Mouse (Mus musculus) urinary bladder, postnatal 4 days (tissue): ENCODE data around the gene Krt35.

Source experiments
- DNase-seq, 2 experiments: peaks; one replicate each; pipeline ENCODE4 v3.0.0; 2021 to 2022; ENCODE audit warnings: low spot score in 2 of 2

Krt35 gene

GRCm38 (mm10) chr11:100066236-100067010 is 29.6 kb downstream of the Krt35 start:
- DNase-seq: no peak

GRCm38 (mm10) chr11:100058875-100059274 is 37.2 kb downstream of the Krt35 start:
- DNase-seq: no peak

- no peak for DNase-seq
Observed at GRCm38 (mm10) chr11:100055686-100056655, 40.1 kb downstream of the Krt35 start.

- DNase-seq: no peak
Observed at GRCm38 (mm10) chr11:100050451-100050850, 45.6 kb downstream of the Krt35 start, which contains the start of gene Krt31. Krt31 (minus strand) TSS chr11:100050551.

- DNase-seq: no peak
Observed at GRCm38 (mm10) chr11:100047193-100047592, 48.8 kb downstream of the Krt35 start.

- no peak for DNase-seq
Observed at GRCm38 (mm10) chr11:100046303-100046866, 49.7 kb downstream of the Krt35 start.
